Mouse (Mus musculus): ENCODE measurements around the gene Eif5. TPM values are rescaled to one million over a fixed set of nuclear protein-coding genes. Genes with fewer than 3 reads are reported as not detected.

Gene Eif5
- polyA plus RNA-seq, 1 experiment = 186 TPM

GRCm38 (mm10) chr12:111516826-111517225 is 21.0 kb upstream of the Eif5 start:
- TF ChIP-seq GATA1 (IDR thresholded peaks at IDR 0.05; ENCODE audit: low read length) = peak; percentile 43

GRCm38 (mm10) chr12:111517901-111518300 is 19.9 kb upstream of the Eif5 start:
- TF ChIP-seq GATA1 (IDR thresholded peaks at IDR 0.05; ENCODE audit: low read length) = peak; percentile 75

- TF ChIP-seq GATA1 (IDR thresholded peaks at IDR 0.05; ENCODE audit: low read length) = no peak
Observed at GRCm38 (mm10) chr12:111518391-111518790, 19.4 kb upstream of the Eif5 start.

- no peak for TF ChIP-seq GATA1 (IDR thresholded peaks at IDR 0.05; ENCODE audit: low read length)
Observed at GRCm38 (mm10) chr12:111519821-111520220, 18.0 kb upstream of the Eif5 start.

- no peak for TF ChIP-seq GATA1 (IDR thresholded peaks at IDR 0.05; ENCODE audit: low read length)
Observed at GRCm38 (mm10) chr12:111520994-111521393, 16.8 kb upstream of the Eif5 start.

- no peak for TF ChIP-seq GATA1 (IDR thresholded peaks at IDR 0.05; ENCODE audit: low read length)
Observed at GRCm38 (mm10) chr12:111524469-111524868, 13.3 kb upstream of the Eif5 start.

GRCm38 (mm10) chr12:111524883-111525282 is 12.9 kb upstream of the Eif5 start:
- TF ChIP-seq GATA1 (IDR thresholded peaks at IDR 0.05; ENCODE audit: low read length) = no peak

- no peak for TF ChIP-seq GATA1 (IDR thresholded peaks at IDR 0.05; ENCODE audit: low read length)
Observed at GRCm38 (mm10) chr12:111527643-111528281, 10.1 kb upstream of the Eif5 start.

- no peak for TF ChIP-seq GATA1 (IDR thresholded peaks at IDR 0.05; ENCODE audit: low read length)
Observed at GRCm38 (mm10) chr12:111529192-111529591, 8.6 kb upstream of the Eif5 start.

GRCm38 (mm10) chr12:111533096-111533794 is 4.6 kb upstream of the Eif5 start:
- no peak for TF ChIP-seq GATA1 (IDR thresholded peaks at IDR 0.05; ENCODE audit: low read length)

GRCm38 (mm10) chr12:111535281-111535680 is 2.5 kb upstream of the Eif5 start:
- TF ChIP-seq GATA1 (IDR thresholded peaks at IDR 0.05; ENCODE audit: low read length) = no peak

GRCm38 (mm10) chr12:111535762-111536161 is 2.1 kb upstream of the Eif5 start:
- no peak for TF ChIP-seq GATA1 (IDR thresholded peaks at IDR 0.05; ENCODE audit: low read length)

- no peak for TF ChIP-seq GATA1 (IDR thresholded peaks at IDR 0.05; ENCODE audit: low read length)
Observed at GRCm38 (mm10) chr12:111536746-111537145, 1.1 kb upstream of the Eif5 start.

- TF ChIP-seq GATA1 (IDR thresholded peaks at IDR 0.05; ENCODE audit: low read length) = no peak
Observed at GRCm38 (mm10) chr12:111537341-111537740, 475 bp upstream of the Eif5 start.

- TF ChIP-seq GATA1 (IDR thresholded peaks at IDR 0.05; ENCODE audit: low read length) = no peak
Observed at GRCm38 (mm10) chr12:111538292-111539040, 650 bp downstream of the Eif5 start.

GRCm38 (mm10) chr12:111539041-111539345 is 1.2 kb downstream of the Eif5 start:
- TF ChIP-seq GATA1 (IDR thresholded peaks at IDR 0.05; ENCODE audit: low read length) = no peak

- no peak for TF ChIP-seq GATA1 (IDR thresholded peaks at IDR 0.05; ENCODE audit: low read length)
Observed at GRCm38 (mm10) chr12:111547070-111547469, 9.3 kb downstream of the Eif5 start.
